Mouse (Mus musculus) skeletal muscle tissue, adult 2 months (tissue): ENCODE data around the gene Fbxo17.
"Not testable (repeated sequence)": the region's sequence is repeated elsewhere in the genome, so short reads cannot be mapped to it uniquely, and the experiment has no call there.

Experiments
- DNase-seq: peaks from one replicate; pipeline ENCODE4 v3.0.0-alpha.2; 2012; ENCODE audit warnings: low read depth, low spot score

Fbxo17 gene

GRCm38 (mm10) chr7:28716590-28717281, at the start of gene Fbxo17:
Fbxo17 (plus strand) TSS chr7:28716804.
- DNase-seq, result peak; percentile 69

- no peak for DNase-seq
Measured at GRCm38 (mm10) chr7:28671172-28671571, 45.4 kb upstream of the Fbxo17 start.

DNA sequence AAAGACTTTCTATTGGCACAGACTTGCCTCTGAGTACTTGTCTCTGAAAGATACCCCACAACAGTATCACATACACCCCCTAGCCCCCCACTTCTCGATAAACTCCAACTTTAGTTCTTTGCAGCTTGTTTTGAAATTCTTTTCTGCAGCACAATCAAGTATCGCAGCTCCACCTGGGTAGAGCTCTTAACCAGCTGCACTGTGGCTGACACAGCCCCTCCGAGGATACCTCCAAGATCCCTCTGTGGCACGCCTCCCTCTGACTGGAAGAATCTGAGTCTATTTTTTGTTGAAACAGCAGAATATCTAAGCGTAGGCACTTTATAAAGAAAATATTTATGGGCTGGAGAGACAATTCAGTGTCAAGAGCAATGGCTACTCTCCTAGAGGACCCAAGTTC, 44.3 kb upstream of the Fbxo17 start:
- DNase-seq, result no peak

- DNase-seq, result not testable (repeated sequence)
Measured at GRCm38 (mm10) chr7:28672786-28673185, 43.8 kb upstream of the Fbxo17 start.

- DNase-seq, result no peak
Measured at GRCm38 (mm10) chr7:28674994-28675393, 41.6 kb upstream of the Fbxo17 start.

DNA sequence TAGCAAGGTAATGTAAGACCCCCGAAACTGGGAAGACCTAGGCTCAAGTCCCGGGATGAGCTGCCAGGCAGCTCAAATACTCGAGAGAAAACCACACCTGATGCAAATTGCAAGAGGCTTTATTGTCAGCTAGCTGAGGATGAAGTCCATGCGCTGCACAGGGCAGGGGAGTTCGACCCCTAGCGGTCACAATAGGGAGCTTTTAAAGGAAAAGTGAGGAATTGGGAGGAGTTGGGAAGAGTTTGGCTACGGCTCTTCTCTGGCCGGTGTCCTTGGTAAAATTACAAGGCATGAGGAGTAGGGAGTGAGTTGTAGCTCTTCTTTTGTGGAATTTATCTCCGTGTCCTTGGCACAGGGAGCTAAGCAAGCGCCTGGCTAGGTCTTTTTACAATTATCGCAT, 40.9 kb upstream of the Fbxo17 start:
- DNase-seq, result no peak

DNA sequence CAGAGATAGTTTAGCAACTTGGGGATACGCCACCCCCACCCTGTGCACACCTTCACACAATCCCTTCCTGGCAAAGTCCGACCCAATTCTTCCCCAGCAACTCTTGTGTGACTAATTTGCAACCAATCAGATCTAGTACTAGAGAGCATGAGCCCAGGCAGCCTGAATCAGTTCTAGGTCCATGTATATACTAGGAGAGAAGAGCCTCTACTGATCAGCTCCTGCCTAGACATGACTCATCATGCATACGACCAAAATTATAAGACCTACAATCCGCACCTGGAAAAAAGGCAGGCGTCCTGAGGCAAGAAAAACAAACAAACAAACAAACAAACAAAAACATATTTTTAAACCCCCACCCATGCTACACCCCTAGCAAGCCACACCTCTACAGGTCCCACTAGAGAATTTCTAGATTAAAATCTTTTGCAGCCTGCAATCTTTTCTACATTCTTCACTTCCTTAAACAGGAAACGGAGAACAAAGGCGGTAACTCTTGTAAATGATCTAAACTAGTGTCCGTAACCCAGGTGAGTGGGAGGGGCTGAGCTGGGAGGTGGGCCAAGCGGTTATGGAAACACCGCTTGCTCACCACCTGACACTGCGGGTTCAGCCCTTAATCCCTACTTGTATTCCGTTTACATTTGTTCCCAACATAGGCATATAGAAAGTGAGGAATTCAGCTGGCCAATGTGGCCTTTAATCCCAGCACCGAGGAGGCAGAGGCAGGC, 39.6 kb upstream of the Fbxo17 start:
- DNase-seq, result no peak

DNA sequence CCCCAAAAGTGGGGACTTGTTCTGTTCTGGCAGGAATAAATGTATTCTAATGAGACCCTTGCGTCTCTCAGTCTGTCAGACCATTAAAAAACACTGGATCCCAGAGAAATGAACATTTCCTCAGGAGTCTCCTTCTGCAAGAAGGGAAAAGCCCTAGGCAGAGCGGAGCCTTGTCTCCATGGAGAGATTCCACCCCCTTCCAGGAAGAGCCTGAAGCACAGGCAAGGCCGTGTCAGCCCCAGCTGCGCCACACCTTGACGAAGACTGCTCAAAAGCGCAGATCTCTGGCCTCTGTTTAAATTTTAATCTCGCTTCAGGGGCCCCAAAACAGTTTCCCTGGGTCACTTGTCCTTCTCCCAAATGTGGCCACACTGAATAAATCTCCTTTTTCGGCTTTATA, 39.0 kb upstream of the Fbxo17 start:
- no peak for DNase-seq

DNA sequence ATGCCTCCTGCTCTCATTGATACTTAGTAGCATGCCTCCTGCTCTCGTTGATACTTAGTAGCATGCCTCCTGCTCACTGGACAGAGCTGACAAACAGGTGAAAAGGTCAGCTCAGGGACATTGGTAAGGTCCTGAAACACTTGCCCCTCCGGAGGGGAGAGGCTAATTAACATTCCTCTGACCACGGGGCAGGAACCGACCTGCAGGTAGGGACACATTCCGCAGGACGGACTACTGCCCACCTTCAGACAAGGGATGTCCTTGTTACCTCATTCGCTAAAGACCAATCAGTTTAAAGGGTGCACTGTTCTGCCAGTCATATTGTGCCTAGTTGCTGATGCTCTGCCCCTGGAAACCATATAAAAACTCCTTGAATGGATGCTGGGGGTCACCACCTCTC, 25.5 kb upstream of the Fbxo17 start:
- DNase-seq, result no peak

- no peak for DNase-seq
Measured at GRCm38 (mm10) chr7:28692545-28693320, 23.9 kb upstream of the Fbxo17 start, which contains the start of gene Fbxo27. Fbxo27 (plus strand) TSS chr7:28692849.

DNA sequence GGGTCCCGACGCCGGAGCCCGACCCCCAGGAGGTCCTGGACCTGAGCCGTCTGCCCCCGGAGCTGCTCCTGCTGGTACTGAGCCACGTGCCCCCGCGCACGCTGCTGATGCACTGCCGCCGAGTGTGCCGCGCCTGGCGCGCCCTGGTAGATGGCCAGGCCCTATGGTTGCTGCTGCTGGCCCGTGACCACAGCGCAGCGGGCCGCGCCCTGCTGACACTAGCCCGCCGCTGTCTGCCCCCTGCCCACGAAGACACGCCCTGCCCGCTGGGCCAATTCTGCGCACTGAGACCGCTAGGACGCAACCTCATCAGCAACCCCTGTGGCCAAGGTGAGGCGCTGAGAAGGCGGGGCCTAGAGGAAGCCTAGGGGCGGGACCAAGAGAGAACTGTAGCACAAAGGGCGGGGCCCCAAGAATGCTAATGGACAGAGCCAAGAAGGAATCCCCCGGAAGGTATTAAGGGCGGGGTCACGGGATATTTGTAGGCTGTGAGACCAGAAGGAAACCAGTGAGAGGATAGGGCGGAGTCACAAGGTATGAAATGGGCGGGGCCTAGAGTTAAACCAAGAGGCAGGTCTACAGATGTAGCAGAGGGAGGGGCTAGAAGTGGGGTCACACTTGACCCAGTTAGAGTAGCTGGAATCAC, 23.2 kb upstream of the Fbxo17 start:
- DNase-seq, result peak; percentile 21

- DNase-seq, result no peak
Measured at GRCm38 (mm10) chr7:28694423-28694822, 22.2 kb upstream of the Fbxo17 start.

DNA sequence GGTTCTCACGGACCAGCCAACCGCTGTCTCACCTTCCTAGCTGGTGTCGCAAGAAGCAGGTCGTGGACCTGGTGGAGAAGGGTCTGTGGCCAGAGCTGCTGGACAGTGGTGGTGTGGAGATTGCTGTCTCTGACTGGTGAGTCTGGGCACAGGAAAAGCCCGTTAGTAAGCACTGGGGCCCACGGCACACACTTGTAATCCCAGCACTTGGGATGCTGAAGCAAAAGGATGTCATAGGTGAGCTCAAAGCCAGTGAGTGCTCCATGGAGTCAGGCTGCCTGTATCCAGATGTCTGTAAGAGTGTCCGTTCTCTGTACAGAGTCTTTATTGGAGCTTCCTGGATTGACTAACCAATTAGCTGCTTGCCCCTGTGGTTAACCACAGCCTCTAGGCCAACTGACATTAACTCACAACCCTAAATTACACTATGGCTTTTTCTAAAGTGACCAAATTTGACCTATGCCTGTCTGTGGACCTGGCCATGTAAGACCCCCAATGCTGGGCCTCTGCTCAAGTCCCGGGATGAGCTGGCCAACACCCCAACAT, 21.6 kb upstream of the Fbxo17 start:
- DNase-seq, result no peak

DNA sequence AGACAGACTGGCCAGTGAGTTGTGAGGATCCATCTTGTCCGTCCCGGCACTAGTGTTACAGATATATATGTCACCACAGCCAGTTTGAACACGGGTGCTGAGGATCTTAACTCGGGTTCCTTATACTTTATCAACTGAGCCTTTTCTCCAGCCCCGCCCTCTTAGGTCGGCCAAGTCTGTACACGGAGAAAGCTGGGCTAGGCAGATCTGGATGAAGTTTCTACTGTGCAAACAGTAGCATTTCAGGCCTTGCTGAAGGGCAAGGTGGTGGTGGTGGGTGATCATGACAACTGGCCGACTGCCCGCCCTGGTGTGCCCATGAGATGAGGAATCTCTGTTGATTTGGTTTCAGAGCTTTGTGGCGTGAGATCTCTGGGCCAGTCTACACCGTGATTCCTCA, 19.3 kb upstream of the Fbxo17 start:
- DNase-seq, result no peak

DNA sequence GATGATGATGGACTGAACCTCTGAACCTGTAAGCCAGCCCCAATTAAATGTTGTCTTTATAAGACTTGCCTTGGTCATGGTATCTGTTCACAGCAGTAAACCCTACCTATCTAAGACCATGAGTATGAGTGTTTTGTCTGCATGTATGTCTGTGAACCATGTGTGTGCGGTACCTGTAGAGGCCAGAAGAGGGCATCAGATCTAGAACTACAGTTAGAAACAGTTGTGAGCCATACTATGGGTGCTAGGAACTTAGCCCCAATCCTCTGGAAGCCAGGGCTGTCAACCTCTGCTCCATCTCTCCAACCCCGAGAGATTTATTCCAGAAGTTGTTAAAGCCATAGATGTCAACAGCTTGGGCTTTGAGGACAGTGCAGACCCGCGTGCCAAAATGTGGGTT, 16.3 kb upstream of the Fbxo17 start:
- DNase-seq, result no peak

- not testable (repeated sequence) for DNase-seq
Measured at GRCm38 (mm10) chr7:28701306-28701705, 15.3 kb upstream of the Fbxo17 start.

- DNase-seq, result no peak
Measured at GRCm38 (mm10) chr7:28702601-28703143, 13.9 kb upstream of the Fbxo17 start.

DNA sequence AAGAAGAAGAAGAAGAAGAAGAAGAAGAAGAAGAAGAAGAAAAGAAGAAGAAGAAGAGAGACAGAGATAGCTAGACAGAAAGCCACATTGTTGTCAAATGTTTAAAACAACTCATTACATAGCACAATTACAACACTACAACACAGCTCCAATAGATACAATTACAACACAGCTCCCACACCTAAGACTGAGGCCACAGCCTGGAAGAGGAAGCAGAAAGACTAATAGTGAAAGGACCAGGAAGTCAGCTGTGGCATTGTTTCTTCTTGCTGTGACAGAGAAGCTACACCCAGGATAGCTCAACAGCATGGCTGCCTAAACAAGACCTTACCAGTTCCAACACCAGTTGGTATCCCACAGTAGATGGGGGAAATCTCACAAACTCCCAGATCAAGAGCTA, 7.2 kb upstream of the Fbxo17 start:
- DNase-seq, result no peak

- DNase-seq, result no peak
Measured at GRCm38 (mm10) chr7:28710962-28711361, 5.6 kb upstream of the Fbxo17 start.

GRCm38 (mm10) chr7:28714667-28715066, 1.9 kb upstream of the Fbxo17 start:
- no peak for DNase-seq

DNA sequence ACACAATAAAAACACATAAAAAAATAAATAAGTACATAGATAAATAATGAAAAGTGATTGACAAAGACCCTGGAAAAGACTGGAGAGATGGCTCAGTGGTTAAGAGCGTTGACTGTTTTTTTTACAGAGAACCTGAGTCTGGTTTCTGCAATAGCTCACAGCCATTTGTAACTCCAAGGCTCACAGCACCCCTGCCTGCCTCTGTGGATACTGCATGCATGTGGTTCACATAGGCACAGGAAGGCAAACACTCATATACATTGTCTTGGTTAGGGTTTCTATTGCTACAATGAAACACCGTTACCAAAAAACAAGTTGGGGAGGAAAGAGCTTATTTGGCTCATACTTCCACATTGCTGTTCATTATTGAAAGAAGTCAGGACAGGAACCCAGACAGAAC, 1.0 kb upstream of the Fbxo17 start:
- DNase-seq, result no peak
